Mouse (Mus musculus): ENCODE results near the gene Hrasls5. TPM values are rescaled to one million over a fixed set of nuclear protein-coding genes. Genes with fewer than 3 reads are reported as not detected.

Hrasls5 gene
- polyA plus RNA-seq, 1 experiment: not detected

Other genes starting within 250 kb of the Hrasls5 start
- 21.6 TPM for gene Spindoc, start 229.5 kb upstream of the Hrasls5 start, polyA plus RNA-seq (2012; fragmentation: generic; extraction: Trizol)
- 19.3 TPM for gene 2700081O15Rik, start 194.9 kb upstream of the Hrasls5 start, polyA plus RNA-seq (2012; fragmentation: generic; extraction: Trizol)
- 71.7 TPM for gene Rtn3, start 129.3 kb upstream of the Hrasls5 start, polyA plus RNA-seq (2012; fragmentation: generic; extraction: Trizol)
- gene Atl3, start 118.5 kb upstream of the Hrasls5 start, polyA plus RNA-seq (2012; fragmentation: generic; extraction: Trizol): 16.0 TPM
- 17.2 TPM for gene Pla2g16, start 55.1 kb upstream of the Hrasls5 start, polyA plus RNA-seq (2012; fragmentation: generic; extraction: Trizol)
- not detected for gene Lgals12, start 5.3 kb upstream of the Hrasls5 start, polyA plus RNA-seq (2012; fragmentation: generic; extraction: Trizol)
- not detected for gene Slc22a19, start 98.8 kb downstream of the Hrasls5 start, polyA plus RNA-seq (2012; fragmentation: generic; extraction: Trizol)
- not detected for gene Slc22a26, start 190.1 kb downstream of the Hrasls5 start, polyA plus RNA-seq (2012; fragmentation: generic; extraction: Trizol)

Measured in C2C12 (cell line).